Mouse (Mus musculus) G1E (cell line): ENCODE data around the gene Gnb1l.

Experiments used
- CTCF ChIP-seq: IDR thresholded peaks from 2 replicates; pipeline ENCODE4 v1.5.1; 2012; ENCODE audit warnings: low read depth, low read length, inconsistent platforms, mixed read lengths
- GATA1 ChIP-seq: IDR thresholded peaks from 2 replicates; pipeline ENCODE4 v1.6.1; 2012; ENCODE audit warnings: borderline replicate concordance, low read length, inconsistent platforms, mixed read lengths
- TAL1 ChIP-seq: conservative IDR thresholded peaks from 2 replicates; pipeline ENCODE4 v1.6.1; 2012; ENCODE audit warnings: low read depth, low read length, inconsistent platforms, mixed read lengths

DNA sequence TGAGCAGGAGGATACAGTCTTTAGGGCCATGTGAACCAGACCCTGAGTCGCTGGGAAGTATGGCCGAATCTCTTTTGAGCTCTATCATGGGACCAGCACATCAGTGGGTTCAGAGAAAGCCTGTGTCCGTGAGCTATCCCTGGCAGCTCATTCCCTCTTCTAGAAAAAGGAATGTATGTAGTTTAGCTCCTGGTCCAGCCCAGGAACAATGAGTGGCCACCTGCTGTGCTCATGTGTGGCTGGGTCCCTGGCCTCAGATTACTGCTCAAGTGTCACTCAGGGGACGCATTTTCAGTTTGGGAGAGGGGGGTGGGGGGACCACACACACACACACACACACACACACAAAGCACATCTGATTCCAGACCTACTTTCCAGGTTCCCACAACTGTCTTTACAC lies 26.1 kb upstream of the Gnb1l start:
- TF ChIP-seq CTCF (no peak), GATA1 (no peak), TAL1 (no peak)
